Mouse (Mus musculus) liver, embryonic 16.5 days (tissue): ENCODE measurements around the gene 2810459M11Rik. TPM values are rescaled to one million over a fixed set of nuclear protein-coding genes. Genes with fewer than 3 reads are reported as not detected.
A peak's percentile ranks its signal among the peaks of the same experiment; 100 is the strongest.

Experiments used
- ATAC-seq: fragments of 200-750 bp; cut with Nextera tagmentation; 2 replicates; pipeline ENCODE4 v1.8.0; 2017; ENCODE audit warnings: low read depth, mild to moderate bottlenecking, moderate number of reproducible peaks, moderate library complexity
- H3K27ac ChIP-seq: fragments of 300-500 bp; sonication (generic); 2 replicates; pipeline ENCODE4 v1.5.1; 2014; ENCODE audit warnings: mild to moderate bottlenecking, low read length
- H3K27me3 ChIP-seq: fragments of 300-500 bp; sonication (generic); 2 replicates; pipeline ENCODE4 v1.6.1; 2014; ENCODE audit warnings: low read depth, low read length, mixed read lengths; ENCODE audit not compliant: control insufficient read depth, insufficient read depth
- H3K36me3 ChIP-seq: fragments of 300-500 bp; sonication (generic); 2 replicates; pipeline ENCODE4 v1.6.1; 2014; ENCODE audit warnings: mild to moderate bottlenecking; ENCODE audit not compliant: control insufficient read depth, insufficient read depth
- H3K4me1 ChIP-seq: fragments of 300-500 bp; sonication (generic); 2 replicates; pipeline ENCODE4 v1.6.1; 2014; ENCODE audit warnings: low read depth, low read length, mixed read lengths; ENCODE audit not compliant: control insufficient read depth
- H3K4me2 ChIP-seq: fragments of 300-500 bp; sonication (generic); 2 replicates; pipeline ENCODE4 v1.6.1; 2014; ENCODE audit warnings: low read depth, low read length, mixed read lengths
- H3K4me3 ChIP-seq: fragments of 300-500 bp; sonication (generic); 2 replicates; pipeline ENCODE4 v1.5.1; 2014; ENCODE audit warnings: low read depth, mild to moderate bottlenecking, low read length
- H3K9ac ChIP-seq: fragments of 300-500 bp; sonication (generic); 2 replicates; pipeline ENCODE4 v1.6.1; 2014; ENCODE audit warnings: low read depth, low read length
- H3K9me3 ChIP-seq: fragments of 300-500 bp; sonication (generic); replicated peaks from 2 replicates; pipeline ENCODE4 v1.6.1; 2016; ENCODE audit warnings: low read length; ENCODE audit not compliant: control insufficient read depth
- WGBS: fragments of 180-500 bp; shearing (Covaris S2); extraction: QIAGEN DNeasy Blood & Tissue Kit; methylation state at CpG from one replicate; pipeline ENCODE4 v1.1.7; 2014; ENCODE audit not compliant: insufficient replicate concordance; 5-methylcytosine and 5-hydroxymethylcytosine counted together
- polyA plus RNA-seq: library from polyadenylated mRNA; unstranded; fragments of >200 nt; fragmentation: Nextera tagmentation; extraction: Ambion mirVana; gene quantifications from 2 replicates; pipeline ENCODE4 v1.2.1, GENCODE M21; 2015

2810459M11Rik gene
- polyA plus RNA-seq, 1 experiment from 2014 or later: 21.6 TPM

GRCm38 (mm10) chr1:86016516-86016915 is 29.1 kb upstream of the 2810459M11Rik start, which contains the start of gene Spata3:
Gene Spata3 (plus strand): TSS chr1:86016816.
- ATAC-seq: no peak

GRCm38 (mm10) chr1:86018235-86019055 is 27.2 kb upstream of the 2810459M11Rik start:
- H3K9me3 ChIP-seq: no peaks in the 10 kb centered on the region
- 2% methylated on average over 60 of the region's 60 CpGs for WGBS
- no peaks in the 10 kb centered on the region for H3K36me3 ChIP-seq
- peaks cover 18% of the 10 kb centered on the region for H3K27me3 ChIP-seq
- no peaks in the 10 kb centered on the region for H3K4me1 ChIP-seq
- no peak overlapping the region for H3K27ac ChIP-seq
- peak overlapping the region; percentile 67 for H3K4me2 ChIP-seq
- peak; percentile 39; the same call in 1 of the 2 replicates for ATAC-seq
- H3K9ac ChIP-seq: 0 out of 2 replicates have a peak overlapping the region, but pooled peaks have one; percentile 34
- H3K4me3 ChIP-seq: peak overlapping the region; percentile 52

More at GRCm38 (mm10) chr1:86016516-86016915, 29.1 kb upstream of the 2810459M11Rik start, which contains the start of gene Spata3:
- Histone ChIP-seq H3K36me3 (no peaks in the 10 kb centered on the region), H3K4me1 (no peaks in the 10 kb centered on the region), H3K9ac (no peak within 1 kb of the TSS), H3K27ac (no peak within 1 kb of the TSS), H3K27me3 (peaks cover 18% of the 10 kb centered on the region), H3K9me3 (no peaks in the 10 kb centered on the region), H3K4me3 (no peak within 1 kb of the TSS), H3K4me2 (no peak within 1 kb of the TSS)
- WGBS: 74% methylated on average over 8 of the region's 8 CpGs

GRCm38 (mm10) chr1:86021365-86021989 is 24.2 kb upstream of the 2810459M11Rik start:
- Histone ChIP-seq H3K9ac (no peak overlapping the region), H3K9me3 (no peaks in the 10 kb centered on the region), H3K27ac (no peak overlapping the region), H3K4me3 (no peak overlapping the region), H3K36me3 (no peaks in the 10 kb centered on the region), H3K4me1 (no peaks in the 10 kb centered on the region), H3K27me3 (peaks cover 18% of the 10 kb centered on the region), H3K4me2 (no peak overlapping the region)
- no peak for ATAC-seq
- WGBS: 36% methylated on average over 11 of the region's 11 CpGs

GRCm38 (mm10) chr1:86032273-86032987 is 13.2 kb upstream of the 2810459M11Rik start:
- no peaks in the 10 kb centered on the region for H3K27me3 ChIP-seq
- no peaks in the 10 kb centered on the region for H3K36me3 ChIP-seq
- no peak overlapping the region for H3K4me3 ChIP-seq
- H3K27ac ChIP-seq: no peak overlapping the region
- WGBS: 30% methylated on average over 11 of the region's 11 CpGs
- no peak overlapping the region for H3K9ac ChIP-seq
- no peak for ATAC-seq
- no peaks in the 10 kb centered on the region for H3K4me1 ChIP-seq
- no peaks in the 10 kb centered on the region for H3K9me3 ChIP-seq
- no peak overlapping the region for H3K4me2 ChIP-seq

- no peaks in the 10 kb centered on the region for H3K9me3 ChIP-seq
- H3K4me3 ChIP-seq: no peak overlapping the region
- peaks cover 5% of the 10 kb centered on the region for H3K4me1 ChIP-seq
- WGBS: 29% methylated on average over 3 of the region's 3 CpGs
- peak; percentile 35; the same call in 1 of the 2 replicates for ATAC-seq
- H3K9ac ChIP-seq: no peak overlapping the region
- H3K27ac ChIP-seq: peak overlapping the region; percentile 51
- no peaks in the 10 kb centered on the region for H3K36me3 ChIP-seq
- no peak overlapping the region for H3K4me2 ChIP-seq
- H3K27me3 ChIP-seq: peaks cover 3% of the 10 kb centered on the region; the same call in 1 of the 2 replicates
Observed at GRCm38 (mm10) chr1:86038191-86038951, 7.3 kb upstream of the 2810459M11Rik start.

- H3K4me3 ChIP-seq: no peak overlapping the region
- H3K9ac ChIP-seq: no peak overlapping the region
- ATAC-seq: peak; percentile 81
- H3K27me3 ChIP-seq: peaks cover 16% of the 10 kb centered on the region
- H3K4me1 ChIP-seq: peaks cover 5% of the 10 kb centered on the region
- H3K36me3 ChIP-seq: no peaks in the 10 kb centered on the region
- H3K9me3 ChIP-seq: no peaks in the 10 kb centered on the region
- peak overlapping the region; percentile 52 for H3K27ac ChIP-seq
- H3K4me2 ChIP-seq: no peak overlapping the region
- WGBS: 52% methylated on average over 4 of the region's 4 CpGs
Observed at GRCm38 (mm10) chr1:86040131-86040530, 5.5 kb upstream of the 2810459M11Rik start.

- peaks cover 5% of the 10 kb centered on the region for H3K4me1 ChIP-seq
- H3K4me2 ChIP-seq: no peak overlapping the region
- peak overlapping the region; percentile 52 for H3K27ac ChIP-seq
- no peaks in the 10 kb centered on the region for H3K9me3 ChIP-seq
- no peak for ATAC-seq
- no peaks in the 10 kb centered on the region for H3K36me3 ChIP-seq
- no peak overlapping the region for H3K4me3 ChIP-seq
- H3K9ac ChIP-seq: no peak overlapping the region
- peaks cover 23% of the 10 kb centered on the region for H3K27me3 ChIP-seq
- WGBS: 51% methylated on average over 3 of the region's 3 CpGs
Observed at GRCm38 (mm10) chr1:86040817-86041216, 4.8 kb upstream of the 2810459M11Rik start.

GRCm38 (mm10) chr1:86045056-86045455 is 607 bp upstream of the 2810459M11Rik start:
- no peak for ATAC-seq
- no peaks in the 10 kb centered on the region for H3K36me3 ChIP-seq
- H3K9me3 ChIP-seq: no peaks in the 10 kb centered on the region
- H3K27me3 ChIP-seq: peaks cover 57% of the 10 kb centered on the region
- no peak overlapping the region for H3K4me3 ChIP-seq
- 34% methylated on average over 4 of the region's 4 CpGs for WGBS
- H3K27ac ChIP-seq: no peak overlapping the region
- no peak overlapping the region for H3K4me2 ChIP-seq
- no peak overlapping the region for H3K9ac ChIP-seq
- no peaks in the 10 kb centered on the region; the same call in 1 of the 2 replicates for H3K4me1 ChIP-seq
